Mouse (Mus musculus) forebrain, embryonic 14.5 days (tissue): ENCODE data around the gene Samt2. TPM values are rescaled to one million over a fixed set of nuclear protein-coding genes. Genes with fewer than 3 reads are reported as not detected.
"Not testable (repeated sequence)": the region's sequence is repeated elsewhere in the genome, so short reads cannot be mapped to it uniquely, and the experiment has no call there.

Experiments used
- ATAC-seq: fragments of 200-750 bp; cut with Nextera tagmentation; 2 replicates; pipeline ENCODE4 v1.8.0; 2017; ENCODE audit warnings: mild to moderate bottlenecking, moderate library complexity
- DNase-seq: peaks from one replicate; pipeline ENCODE4 v3.0.0-alpha.2; 2015; ENCODE audit warnings: low spot score
- H3K27ac ChIP-seq: fragments of 300-500 bp; sonication (generic); 2 replicates; pipeline ENCODE4 v1.5.1; 2014; ENCODE audit warnings: low read depth, mild to moderate bottlenecking, control low read depth, low read length, moderate library complexity
- H3K27me3 ChIP-seq: fragments of 300-500 bp; sonication (generic); replicated peaks from 2 replicates; pipeline ENCODE4 v1.6.1; 2014; ENCODE audit warnings: low read length, control low read depth, mixed read lengths; ENCODE audit not compliant: control insufficient read depth, insufficient read depth
- H3K36me3 ChIP-seq: fragments of 300-500 bp; sonication (generic); 2 replicates; pipeline ENCODE4 v1.6.1; 2014; ENCODE audit warnings: low read length, control low read depth; ENCODE audit not compliant: control insufficient read depth, insufficient read depth
- H3K4me1 ChIP-seq: fragments of 300-500 bp; sonication (generic); 2 replicates; pipeline ENCODE4 v1.6.1; 2014; ENCODE audit warnings: antibody characterized with exemption, low read length, control low read depth; ENCODE audit not compliant: control insufficient read depth, insufficient read depth
- H3K4me2 ChIP-seq: fragments of 300-500 bp; sonication (generic); 2 replicates; pipeline ENCODE4 v1.6.1; 2014; ENCODE audit warnings: mild to moderate bottlenecking, control low read depth, low read length
- H3K4me3 ChIP-seq: fragments of 300-500 bp; sonication (generic); 2 replicates; pipeline ENCODE4 v1.5.1; 2014; ENCODE audit warnings: low read depth, low read length, control low read depth
- H3K9ac ChIP-seq: fragments of 300-500 bp; sonication (generic); 2 replicates; pipeline ENCODE4 v1.6.1; 2014; ENCODE audit warnings: mild to moderate bottlenecking, low read length, control low read depth, moderate library complexity
- H3K9me3 ChIP-seq: fragments of 300-500 bp; sonication (generic); replicated peaks from 2 replicates; pipeline ENCODE4 v1.6.1; 2016; ENCODE audit warnings: low read length, control low read depth, mixed read lengths; ENCODE audit not compliant: control insufficient read depth
- WGBS: fragments of 180-500 bp; shearing (Covaris S2); extraction: QIAGEN DNeasy Blood & Tissue Kit; methylation state at CpG from one replicate; pipeline ENCODE4 v1.1.7; 2014; 5-methylcytosine and 5-hydroxymethylcytosine counted together
- polyA plus RNA-seq: library from polyadenylated mRNA; unstranded; fragments of >200 nt; fragmentation: Nextera tagmentation; extraction: Ambion mirVana; gene quantifications from 2 replicates; pipeline ENCODE4 v1.2.1, GENCODE M21; 2014

Samt2 gene
- polyA plus RNA-seq: not detected in 2 replicates

DNA sequence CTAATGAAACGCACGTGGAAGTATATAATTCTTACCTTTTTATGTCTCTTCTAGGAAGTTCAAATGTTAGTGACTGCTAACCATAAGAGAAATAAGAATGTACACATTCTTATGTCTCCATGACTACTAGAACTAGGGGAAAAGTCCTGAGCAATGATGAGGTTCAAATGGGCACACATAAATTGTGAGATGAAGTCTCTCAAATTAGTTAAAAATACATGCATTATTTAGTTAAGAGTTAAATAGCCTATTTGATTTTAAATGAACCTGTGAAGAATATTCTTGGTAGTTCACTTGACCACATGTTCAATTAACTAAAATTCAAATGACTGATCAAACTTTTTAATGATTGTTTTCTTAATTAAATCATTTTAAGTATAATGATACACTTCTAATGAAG, at the start of gene Samt2:
Samt2 (minus strand) TSS at position 101 of the 400 bp plus-strand sequence.
- not testable (repeated sequence) for H3K9ac ChIP-seq, H3K4me1 ChIP-seq, H3K27ac ChIP-seq, H3K4me2 ChIP-seq, ATAC-seq, H3K4me3 ChIP-seq, H3K9me3 ChIP-seq, DNase-seq, H3K27me3 ChIP-seq, H3K36me3 ChIP-seq
- 83% methylated on average over 2 of the region's 2 CpGs for WGBS

Other genes starting within 250 kb of the Samt2 start
- not detected in 2 replicates for gene 4930524N10Rik, start 236.0 kb downstream of the Samt2 start, polyA plus RNA-seq
- gene Samt4, start 97.4 kb downstream of the Samt2 start, polyA plus RNA-seq: not detected in 2 replicates